Mouse (Mus musculus) limb, embryonic 10.5 days (tissue): ENCODE data around the gene Surf6. TPM values are rescaled to one million over a fixed set of nuclear protein-coding genes. Genes with fewer than 3 reads are reported as not detected.

Source experiments
- DNase-seq: peaks from one replicate; pipeline ENCODE4 v3.0.0-alpha.2; 2017; ENCODE audit warnings: low spot score
- H3K27ac ChIP-seq: fragments of 300-500 bp; sonication (generic); 2 replicates; pipeline ENCODE4 v1.5.1; 2016; ENCODE audit warnings: mild to moderate bottlenecking
- H3K27me3 ChIP-seq: fragments of 300-500 bp; sonication (generic); 2 replicates; pipeline ENCODE4 v1.6.1; 2016; ENCODE audit warnings: low read depth, mild to moderate bottlenecking; ENCODE audit not compliant: poor library complexity, severe bottlenecking
- H3K36me3 ChIP-seq: fragments of 300-500 bp; sonication (generic); 2 replicates; pipeline ENCODE4 v1.6.1; 2016; ENCODE audit warnings: mild to moderate bottlenecking, moderate library complexity
- H3K4me1 ChIP-seq: fragments of 300-500 bp; sonication (generic); 2 replicates; pipeline ENCODE4 v1.6.1; 2016
- H3K4me3 ChIP-seq: fragments of 300-500 bp; sonication (generic); 2 replicates; pipeline ENCODE4 v1.5.1; 2016; ENCODE audit warnings: mild to moderate bottlenecking, moderate library complexity
- H3K9me3 ChIP-seq: fragments of 300-500 bp; sonication (generic); replicated peaks from 2 replicates; pipeline ENCODE4 v1.6.1; 2016; ENCODE audit warnings: mild to moderate bottlenecking
- WGBS: fragments of 180-500 bp; shearing (Covaris S2); methylation state at CpG from one replicate; pipeline ENCODE4 v1.1.7; 2016; 5-methylcytosine and 5-hydroxymethylcytosine counted together
- polyA plus RNA-seq: library from polyadenylated mRNA; unstranded; fragments of >200 nt; fragmentation: Nextera tagmentation; extraction: Ambion mirVana; gene quantifications from 2 replicates; pipeline ENCODE4 v1.2.1, GENCODE M21; 2016

The Surf6 gene
- 42.1 and 43.0 TPM in 2 replicates for polyA plus RNA-seq

- WGBS, result under 1% methylated on average over 41 of the region's 41 CpGs
- Histone ChIP-seq H3K4me1 (peaks cover 29% of the 10 kb centered on the region), H3K27ac (peak within 1 kb of the TSS; percentile 88), H3K27me3 (no peaks in the 10 kb centered on the region), H3K4me3 (peak within 1 kb of the TSS; percentile 89), H3K9me3 (no peaks in the 10 kb centered on the region), H3K36me3 (peaks cover 72% of the 10 kb centered on the region)
- peak; percentile 98 for DNase-seq
These were observed at the start of gene Surf6 for GRCm38 (mm10) chr2:26902467-26903220. Gene Surf6 (minus strand): TSS chr2:26902879.

- Histone ChIP-seq H3K27me3 (no peaks in the 10 kb centered on the region), H3K4me1 (no peaks in the 10 kb centered on the region), H3K27ac (no peak overlapping the region), H3K4me3 (no peak overlapping the region), H3K36me3 (peaks cover 94% of the 10 kb centered on the region), H3K9me3 (no peaks in the 10 kb centered on the region)
- 93% methylated on average over 4 of the region's 4 CpGs for WGBS
- DNase-seq, result no peak
These were observed 49.5 kb upstream of the Surf6 start for GRCm38 (mm10) chr2:26952193-26952592.

DNA sequence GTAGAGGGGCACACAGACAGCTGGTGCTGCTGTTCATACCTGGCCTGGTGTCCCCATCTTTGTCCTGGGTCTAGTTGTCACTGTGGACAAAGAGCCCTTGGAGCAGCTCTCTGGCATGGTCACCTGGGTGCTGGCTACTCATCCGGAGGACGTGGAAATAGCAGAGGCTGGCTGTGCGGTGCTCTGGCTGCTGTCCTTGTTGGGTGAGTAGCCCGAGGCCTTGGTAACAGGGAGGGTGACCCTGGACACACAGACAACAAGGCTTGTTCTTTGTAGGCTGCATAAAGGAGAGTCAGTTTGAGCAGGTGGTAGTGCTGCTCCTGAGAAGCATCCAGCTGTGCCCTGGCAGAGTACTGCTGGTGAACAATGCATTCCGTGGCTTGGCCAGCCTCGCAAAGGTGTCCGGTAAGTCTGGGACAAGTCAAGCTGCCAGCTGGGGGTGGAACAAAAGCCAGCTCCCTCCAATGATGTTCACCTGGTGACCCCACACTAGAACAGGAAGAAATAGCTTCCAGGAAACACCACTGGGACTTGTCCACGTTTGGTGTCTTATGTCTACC is 48.7 kb upstream of the Surf6 start:
- whole genome bisulfite sequencing, result 91% methylated on average over 8 of the region's 8 CpGs

DNA sequence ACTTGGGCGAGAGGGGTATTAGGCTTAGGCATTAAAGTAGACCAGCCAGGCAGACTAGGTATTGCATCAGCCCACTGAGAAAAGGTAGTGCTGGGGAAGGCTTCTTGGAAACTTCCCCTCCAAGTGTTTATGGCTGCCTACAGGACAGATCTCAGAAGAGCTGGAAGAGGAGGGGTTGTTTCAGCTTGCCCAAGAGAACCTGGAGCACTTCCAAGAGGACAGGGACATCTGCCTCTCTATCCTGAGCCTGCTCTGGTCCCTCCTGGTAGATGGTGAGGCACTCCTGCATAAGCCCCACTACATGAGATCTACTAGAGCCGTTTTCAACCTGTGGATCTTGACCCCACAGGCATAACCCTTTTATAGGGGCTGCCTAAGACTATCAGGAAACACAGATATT is 47.7 kb upstream of the Surf6 start:
- H3K9me3 ChIP-seq, result no peaks in the 10 kb centered on the region
- WGBS, result 94% methylated on average over 2 of the region's 2 CpGs
- H3K27me3 ChIP-seq, result no peaks in the 10 kb centered on the region
- DNase-seq, result no peak
- H3K4me3 ChIP-seq, result no peak overlapping the region
- H3K4me1 ChIP-seq, result no peaks in the 10 kb centered on the region
- H3K36me3 ChIP-seq, result peaks cover 84% of the 10 kb centered on the region
- H3K27ac ChIP-seq, result no peak overlapping the region

More for the DNA sequence above, 48.7 kb upstream of the Surf6 start:
- no peak for DNase-seq
- Histone ChIP-seq H3K4me3 (no peak overlapping the region), H3K4me1 (no peaks in the 10 kb centered on the region), H3K27me3 (no peaks in the 10 kb centered on the region), H3K36me3 (peaks cover 94% of the 10 kb centered on the region), H3K9me3 (no peaks in the 10 kb centered on the region), H3K27ac (no peak overlapping the region)

GRCm38 (mm10) chr2:26943253-26943652 is 40.6 kb upstream of the Surf6 start:
- H3K9me3 ChIP-seq, result no peaks in the 10 kb centered on the region
- no peaks in the 10 kb centered on the region for H3K27me3 ChIP-seq
- H3K36me3 ChIP-seq, result peaks cover 14% of the 10 kb centered on the region
- DNase-seq, result no peak
- H3K27ac ChIP-seq, result no peak overlapping the region
- no peak overlapping the region for H3K4me3 ChIP-seq
- no peaks in the 10 kb centered on the region for H3K4me1 ChIP-seq
- 88% methylated on average over 3 of the region's 3 CpGs for WGBS

DNA sequence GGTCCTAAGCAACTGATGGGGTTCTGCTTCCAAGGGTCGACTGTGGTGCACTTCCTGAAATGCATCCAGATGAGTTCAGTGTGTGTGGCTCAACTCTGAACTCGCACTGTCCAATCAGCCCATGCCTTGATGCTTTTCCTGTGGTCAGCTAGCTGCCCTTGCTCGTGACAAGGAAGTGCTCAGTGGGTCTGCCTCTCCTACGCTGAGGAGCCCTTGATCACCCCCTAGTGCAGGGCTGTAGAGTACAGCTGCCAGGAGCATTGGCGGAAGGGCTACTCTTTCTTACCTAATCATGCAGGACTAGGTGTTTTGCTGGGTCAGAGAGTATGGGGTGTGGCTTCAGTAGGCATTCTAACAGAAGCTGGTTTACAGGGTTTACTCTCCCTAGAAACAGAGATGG is 38.9 kb upstream of the Surf6 start:
- Histone ChIP-seq H3K36me3 (peaks cover 1% of the 10 kb centered on the region; the same call in 1 of the 2 replicates), H3K4me3 (no peak overlapping the region), H3K27ac (no peak overlapping the region), H3K9me3 (no peaks in the 10 kb centered on the region), H3K27me3 (no peaks in the 10 kb centered on the region), H3K4me1 (no peaks in the 10 kb centered on the region)
- 49% methylated on average over 5 of the region's 5 CpGs for WGBS
- DNase-seq, result no peak

- Histone ChIP-seq H3K4me1 (peaks cover 26% of the 10 kb centered on the region), H3K27ac (no peak overlapping the region), H3K9me3 (no peaks in the 10 kb centered on the region), H3K4me3 (no peak overlapping the region), H3K36me3 (peaks cover 7% of the 10 kb centered on the region), H3K27me3 (no peaks in the 10 kb centered on the region)
- DNase-seq, result no peak
- 70% methylated on average over 1 of the region's 1 CpGs for WGBS
These were observed 33.7 kb upstream of the Surf6 start for GRCm38 (mm10) chr2:26936425-26936824.

GRCm38 (mm10) chr2:26935286-26935685 is 32.6 kb upstream of the Surf6 start:
- H3K4me1 ChIP-seq, result peaks cover 37% of the 10 kb centered on the region
- no peaks in the 10 kb centered on the region for H3K27me3 ChIP-seq
- H3K27ac ChIP-seq, result no peak overlapping the region
- no peak overlapping the region for H3K4me3 ChIP-seq
- H3K36me3 ChIP-seq, result peaks cover 19% of the 10 kb centered on the region
- 88% methylated on average over 2 of the region's 2 CpGs for WGBS
- no peak for DNase-seq
- H3K9me3 ChIP-seq, result no peaks in the 10 kb centered on the region

DNA sequence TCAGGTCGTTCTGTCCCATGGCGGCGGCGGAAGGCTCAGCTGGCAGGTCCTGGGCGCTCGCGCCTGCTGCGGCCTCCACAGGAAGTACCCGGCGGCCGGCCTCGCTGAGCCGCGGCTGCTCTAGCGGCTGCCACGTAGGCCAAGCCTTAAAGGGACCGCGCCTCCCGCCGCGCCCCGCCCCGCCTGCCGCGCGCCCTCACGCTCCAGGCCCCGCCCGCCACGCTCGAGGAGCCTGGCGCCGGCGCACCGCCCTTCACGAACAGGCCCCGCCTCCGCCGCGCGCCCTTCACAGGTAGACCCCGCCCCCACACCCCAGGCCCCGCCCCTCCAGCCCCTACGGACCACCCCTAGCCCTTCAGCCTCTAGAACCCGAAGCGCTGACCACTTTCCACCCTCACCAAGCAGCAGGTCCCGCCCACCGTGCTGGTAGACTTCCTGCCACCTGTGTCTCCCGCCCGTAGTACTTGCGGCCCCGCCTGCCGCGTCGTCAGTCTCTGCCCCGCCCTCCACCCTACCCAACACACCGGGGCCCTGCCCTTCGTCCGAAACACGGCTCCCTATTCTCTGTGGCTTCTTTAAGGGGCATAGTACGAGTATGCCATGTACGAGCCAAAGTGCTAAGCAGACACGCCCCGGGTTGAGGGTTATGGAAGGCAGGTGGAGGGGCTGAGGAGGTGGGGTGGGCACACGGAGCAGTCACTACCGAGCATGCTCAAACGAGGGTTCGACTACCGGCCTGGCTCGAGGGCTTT is 30.8 kb upstream of the Surf6 start, which contains the start of the genes Surf4 and Stkld1:
Surf4 (minus strand) TSS at position 625 of the 752 bp plus-strand sequence.
Stkld1 (plus strand) TSS at position 744 of the 752 bp plus-strand sequence.
- H3K9me3 ChIP-seq, result no peaks in the 10 kb centered on the region
- H3K4me1 ChIP-seq, result peaks cover 40% of the 10 kb centered on the region
- 1% methylated on average over 68 of the region's 70 CpGs for WGBS

DNA sequence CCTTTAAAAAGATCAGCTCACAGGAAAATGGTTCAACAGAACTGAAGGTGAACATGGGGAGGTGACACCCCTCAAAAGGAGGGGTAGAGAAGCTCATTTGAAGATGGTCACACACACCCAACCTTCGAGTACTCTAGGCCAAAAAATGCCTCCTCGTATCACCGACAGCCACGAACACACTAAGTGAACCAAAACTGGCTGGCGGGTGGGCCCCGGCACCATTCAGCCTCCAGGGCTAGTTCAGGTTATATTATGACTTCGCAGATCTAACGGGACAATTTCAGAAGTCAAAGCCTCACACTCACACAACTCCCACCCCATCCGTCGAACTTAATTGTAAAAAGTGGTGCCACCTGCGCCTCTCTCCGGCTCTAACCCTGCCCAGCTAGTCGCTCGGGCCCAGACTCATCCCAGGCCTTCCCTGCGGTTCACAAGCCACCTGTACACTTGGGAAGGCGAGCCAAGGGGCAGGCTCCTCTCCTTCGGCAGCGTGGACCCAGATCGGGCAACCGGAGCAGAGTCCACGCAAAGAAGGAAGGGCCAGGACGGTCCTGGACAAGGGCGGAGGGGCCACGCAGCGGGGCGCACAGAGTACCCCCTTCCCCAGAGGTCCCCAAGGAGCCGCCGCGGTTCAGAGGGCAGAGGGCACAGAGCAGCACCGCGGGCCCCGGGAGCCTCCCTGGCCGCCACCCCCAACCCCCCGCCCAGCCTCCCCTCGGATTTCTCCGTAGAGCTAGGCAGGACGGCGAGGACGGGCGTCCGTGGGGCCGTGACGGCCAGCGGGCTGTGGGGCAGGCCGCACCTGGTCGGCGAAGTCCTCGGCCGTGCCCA is 30.0 kb upstream of the Surf6 start:
- Histone ChIP-seq H3K4me3 (peak overlapping the region; percentile 100), H3K9me3 (no peaks in the 10 kb centered on the region), H3K4me1 (peaks cover 43% of the 10 kb centered on the region), H3K36me3 (peaks cover 45% of the 10 kb centered on the region), H3K27me3 (no peaks in the 10 kb centered on the region), H3K27ac (peak overlapping the region; percentile 99)
- 3% methylated on average over 49 of the region's 49 CpGs for WGBS
- no peak for DNase-seq

More for the DNA sequence above, 30.8 kb upstream of the Surf6 start, which contains the start of the genes Surf4 and Stkld1:
- no peaks in the 10 kb centered on the region for H3K27me3 ChIP-seq
- peak within 1 kb of the TSS; percentile 100 for H3K4me3 ChIP-seq
- DNase-seq, result peak; percentile 97
- peaks cover 37% of the 10 kb centered on the region for H3K36me3 ChIP-seq
- H3K27ac ChIP-seq, result peak within 1 kb of the TSS; percentile 99

- no peak for DNase-seq
- Histone ChIP-seq H3K4me1 (peaks cover 43% of the 10 kb centered on the region), H3K27ac (no peak overlapping the region), H3K9me3 (no peaks in the 10 kb centered on the region), H3K36me3 (peaks cover 68% of the 10 kb centered on the region), H3K27me3 (no peaks in the 10 kb centered on the region), H3K4me3 (peak overlapping the region; percentile 18; the same call in 1 of the 2 replicates)
- 57% methylated on average over 1 of the region's 1 CpGs for WGBS
These were observed 27.7 kb upstream of the Surf6 start for GRCm38 (mm10) chr2:26930390-26930789.
